Comparison of ENCODE assay signal across 9 mouse cellular contexts in genomic region chr7:80208026-80208642, GRCm38 (mm10). TPM values are rescaled to one million over a fixed set of nuclear protein-coding genes. Genes with fewer than 3 reads are reported as not detected.
DNase-seq lines count a peak whose midpoint lies in the region; ATAC-seq and TF ChIP-seq lines count a peak whose summit lies in the region.
"Had no signal": no experiment of that assay in that cellular context is flagged by ENCODE, and none has a peak within 500 bp of the region (broad histone marks: within the 10 kb centered on the region; RNA-seq: fewer than 3 reads in every experiment).

No protein-coding gene starts in this region.

- H3K27ac ChIP-seq in heart, embryonic 15.5 days: peak overlapping the region; percentile 89
- peak overlapping the region; percentile 73 for H3K27ac ChIP-seq in embryonic facial prominence, embryonic 12.5 days
- peak overlapping the region; percentile 75 for H3K27ac ChIP-seq in kidney, postnatal 0 days
- H3K27ac ChIP-seq in gastrocnemius, adult 2 months: no peak overlapping the region

- intact Hi-C loops in left cerebral cortex, postnatal 4 days (cut with DNase I): no loop called here
- intact Hi-C loops in gastrocnemius, adult 2 months (cut with DNase I): no loop called here

- TF ChIP-seq CTCF in kidney, postnatal 0 days (IDR thresholded peaks at IDR 0.05; ENCODE audit: low read depth): no peak
- no peak for TF ChIP-seq CTCF in gastrocnemius, adult 2 months (IDR thresholded peaks at IDR 0.05)

- H3K9me3 ChIP-seq in heart, embryonic 15.5 days (replicated peaks): no peaks in the 10 kb centered on the region
- no peaks in the 10 kb centered on the region for H3K9me3 ChIP-seq in embryonic facial prominence, embryonic 12.5 days
- no peaks in the 10 kb centered on the region for H3K9me3 ChIP-seq in kidney, postnatal 0 days (replicated peaks; ENCODE audit: low read length)

- peak overlapping the region; percentile 40 for H3K4me2 ChIP-seq in heart, embryonic 15.5 days
- no peak overlapping the region for H3K4me2 ChIP-seq in embryonic facial prominence, embryonic 12.5 days (replicated peaks)
- no peak overlapping the region; the same call in 1 of the 2 replicates for H3K4me2 ChIP-seq in kidney, postnatal 0 days (ENCODE audit: low read length)

- no peaks in the 10 kb centered on the region for H3K27me3 ChIP-seq in heart, embryonic 15.5 days
- no peaks in the 10 kb centered on the region for H3K27me3 ChIP-seq in embryonic facial prominence, embryonic 12.5 days
- no peaks in the 10 kb centered on the region for H3K27me3 ChIP-seq in kidney, postnatal 0 days (ENCODE audit: insufficient read depth, low read length)

- no peak overlapping the region for H3K4me3 ChIP-seq in heart, embryonic 15.5 days
- no peak overlapping the region for H3K4me3 ChIP-seq in embryonic facial prominence, embryonic 12.5 days
- no peak overlapping the region for H3K4me3 ChIP-seq in kidney, postnatal 0 days (replicated peaks; ENCODE audit: low read depth, low read length)
- H3K4me3 ChIP-seq in gastrocnemius, adult 2 months: no peak overlapping the region

- no peak for DNase-seq in heart, adult 11 months
- DNase-seq in kidney, postnatal 0 days (ENCODE audit: low spot score): no peak
- peak; percentile 87 for DNase-seq in lung, postnatal 36 days
- no peak for DNase-seq in left cerebral cortex, postnatal 4 days
- DNase-seq in gastrocnemius, adult 2 months: no peak
- no peak for DNase-seq in retina, embryonic 14.5 days (ENCODE audit: low spot score)
- DNase-seq: thymus, adult 18-20 months had no signal

- ATAC-seq in heart, embryonic 15.5 days (replicated peaks; ENCODE audit: insufficient number of reproducible peaks, insufficient read depth, low FRiP score, low read depth): peak; percentile 19; the same call in 1 of the 2 replicates
- 0 out of 2 replicates have a peak, but pooled peaks have one; percentile 38 for ATAC-seq in embryonic facial prominence, embryonic 12.5 days (ENCODE audit: insufficient number of reproducible peaks, insufficient read depth, low FRiP score, low TSS enrichment)
- no peak for ATAC-seq in kidney, postnatal 0 days (replicated peaks; ENCODE audit: low FRiP score, low read depth)

- H3K4me1 ChIP-seq in heart, embryonic 15.5 days (replicated peaks): peaks cover 66% of the 10 kb centered on the region
- H3K4me1 ChIP-seq in embryonic facial prominence, embryonic 12.5 days: peaks cover 14% of the 10 kb centered on the region; the same call in 1 of the 2 replicates
- H3K4me1 ChIP-seq in kidney, postnatal 0 days (replicated peaks; ENCODE audit: insufficient read depth, low read length): peaks cover 14% of the 10 kb centered on the region

- H3K36me3 ChIP-seq in heart, embryonic 15.5 days: no peaks in the 10 kb centered on the region
- no peaks in the 10 kb centered on the region for H3K36me3 ChIP-seq in embryonic facial prominence, embryonic 12.5 days
- 0 out of 2 replicates have a peak, but pooled peaks cover 1% of the 10 kb centered on the region for H3K36me3 ChIP-seq in kidney, postnatal 0 days (ENCODE audit: insufficient read depth, low read length)

- WGBS in heart, embryonic 15.5 days: 48% methylated on average over 18 of the region's 18 CpGs
- 77% methylated on average over 18 of the region's 18 CpGs for WGBS in embryonic facial prominence, embryonic 12.5 days
- 72% methylated on average over 18 of the region's 18 CpGs for WGBS in kidney, postnatal 0 days

- peak overlapping the region; percentile 34; the same call in 1 of the 2 replicates for H3K9ac ChIP-seq in heart, embryonic 15.5 days
- H3K9ac ChIP-seq in embryonic facial prominence, embryonic 12.5 days: 0 out of 2 replicates have a peak overlapping the region, but pooled peaks have one; percentile 7
- no peak overlapping the region for H3K9ac ChIP-seq in kidney, postnatal 0 days (ENCODE audit: low read depth, low read length)

RNA-seq across cellular contexts. Expression of gene Sema4b, which starts 21.5 kb away (rescaled TPM):
- 12.4 and 14.0 TPM in 2 replicates for polyA plus RNA-seq in heart, embryonic 15.5 days (2015; fragmentation: Nextera tagmentation; extraction: Ambion mirVana)
- polyA plus RNA-seq in embryonic facial prominence, embryonic 12.5 days (2016; fragmentation: Nextera tagmentation; extraction: Ambion mirVana): 14.6 and 14.9 TPM in 2 replicates
- 20.7 and 21.2 TPM in 2 replicates for polyA plus RNA-seq in kidney, postnatal 0 days (2015; fragmentation: Nextera tagmentation; extraction: Ambion mirVana)
- total RNA-seq in left cerebral cortex, postnatal 4 days (2021): 10 to 100 TPM; 31.4 to 33.9 TPM
- total RNA-seq in gastrocnemius, adult 2 months (2021): 1 to 10 TPM; 1.8 to 2.1 TPM

RNA-seq across cellular contexts. Expression of gene Cib1, which starts 24.5 kb away (rescaled TPM):
- 48.7 and 65.4 TPM in 2 replicates for polyA plus RNA-seq in heart, embryonic 15.5 days (2015; fragmentation: Nextera tagmentation; extraction: Ambion mirVana)
- polyA plus RNA-seq in embryonic facial prominence, embryonic 12.5 days (2016; fragmentation: Nextera tagmentation; extraction: Ambion mirVana): 54.2 and 56.0 TPM in 2 replicates
- polyA plus RNA-seq in kidney, postnatal 0 days (2015; fragmentation: Nextera tagmentation; extraction: Ambion mirVana): 165 and 188 TPM in 2 replicates
- total RNA-seq in left cerebral cortex, postnatal 4 days (2021): 10 to 100 TPM; 14.2 to 16.4 TPM
- 1 to 10 TPM; 5.6 to 9.0 TPM for total RNA-seq in gastrocnemius, adult 2 months (2021)

RNA-seq across cellular contexts. Expression of gene Gdpgp1, which starts 24.5 kb away (rescaled TPM):
- 2.7 and 3.8 TPM in 2 replicates for polyA plus RNA-seq in heart, embryonic 15.5 days (2015; fragmentation: Nextera tagmentation; extraction: Ambion mirVana)
- polyA plus RNA-seq in embryonic facial prominence, embryonic 12.5 days (2016; fragmentation: Nextera tagmentation; extraction: Ambion mirVana): 3.7 and 4.0 TPM in 2 replicates
- 2.1 and 2.9 TPM in 2 replicates for polyA plus RNA-seq in kidney, postnatal 0 days (2015; fragmentation: Nextera tagmentation; extraction: Ambion mirVana)
- 1 to 10 TPM; 4.6 to 5.1 TPM for total RNA-seq in left cerebral cortex, postnatal 4 days (2021)
- under 1 TPM; 0.79 to 0.86 TPM for total RNA-seq in gastrocnemius, adult 2 months (2021)

RNA-seq across cellular contexts. Expression of gene Ttll13, which starts 38.0 kb away (rescaled TPM):
- 0.63 and 1.2 TPM in 2 replicates for polyA plus RNA-seq in heart, embryonic 15.5 days (2015; fragmentation: Nextera tagmentation; extraction: Ambion mirVana)
- polyA plus RNA-seq in embryonic facial prominence, embryonic 12.5 days (2016; fragmentation: Nextera tagmentation; extraction: Ambion mirVana): 0.59 and 1.2 TPM in 2 replicates
- polyA plus RNA-seq in kidney, postnatal 0 days (2015; fragmentation: Nextera tagmentation; extraction: Ambion mirVana): 1.0 and 1.1 TPM in 2 replicates
- total RNA-seq in left cerebral cortex, postnatal 4 days (2021): 1 to 10 TPM; 1.1 to 2.2 TPM
- under 1 TPM in 1 of 2 experiments, not detected in 1; 0.15 TPM for total RNA-seq in gastrocnemius, adult 2 months (2021)

RNA-seq across cellular contexts. Expression of gene Ngrn, which starts 52.9 kb away (rescaled TPM):
- polyA plus RNA-seq in heart, embryonic 15.5 days (2015; fragmentation: Nextera tagmentation; extraction: Ambion mirVana): 36.3 and 39.5 TPM in 2 replicates
- polyA plus RNA-seq in embryonic facial prominence, embryonic 12.5 days (2016; fragmentation: Nextera tagmentation; extraction: Ambion mirVana): 56.2 and 59.6 TPM in 2 replicates
- polyA plus RNA-seq in kidney, postnatal 0 days (2015; fragmentation: Nextera tagmentation; extraction: Ambion mirVana): 48.9 and 50.6 TPM in 2 replicates
- 10 to 100 TPM; 41.6 to 42.7 TPM for total RNA-seq in left cerebral cortex, postnatal 4 days (2021)
- total RNA-seq in gastrocnemius, adult 2 months (2021): 10 to 100 TPM; 19.8 to 25.0 TPM
